Mouse (Mus musculus): ENCODE data around the gene Cmtm2a.
A peak's percentile ranks its signal among the peaks of the same experiment; 100 is the strongest.
"Not testable (repeated sequence)": the region's sequence is repeated elsewhere in the genome, so short reads cannot be mapped to it uniquely, and the experiment has no call there.

The Cmtm2a gene

DNA sequence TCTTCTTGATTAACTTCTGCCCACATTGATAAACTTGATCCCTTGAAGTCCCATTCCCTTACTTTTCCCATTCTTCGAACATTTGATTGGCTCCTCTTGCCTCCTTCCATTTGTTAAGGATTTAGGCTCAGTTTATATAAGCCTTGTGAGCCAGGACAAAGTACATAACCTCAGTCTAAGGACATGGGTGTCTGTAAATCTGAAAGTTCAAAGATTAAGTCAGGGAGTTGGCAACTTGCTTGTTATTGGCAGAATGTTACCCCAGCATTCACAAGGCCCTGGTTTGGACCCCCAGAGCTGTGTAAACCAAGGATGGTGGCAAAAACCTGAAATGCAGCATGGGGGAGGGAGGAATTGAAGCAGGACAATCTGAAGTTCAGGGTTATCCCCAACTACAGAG, 1.4 kb upstream of the Cmtm2a start:
- DNase-seq, result peak; percentile 2

DNA sequence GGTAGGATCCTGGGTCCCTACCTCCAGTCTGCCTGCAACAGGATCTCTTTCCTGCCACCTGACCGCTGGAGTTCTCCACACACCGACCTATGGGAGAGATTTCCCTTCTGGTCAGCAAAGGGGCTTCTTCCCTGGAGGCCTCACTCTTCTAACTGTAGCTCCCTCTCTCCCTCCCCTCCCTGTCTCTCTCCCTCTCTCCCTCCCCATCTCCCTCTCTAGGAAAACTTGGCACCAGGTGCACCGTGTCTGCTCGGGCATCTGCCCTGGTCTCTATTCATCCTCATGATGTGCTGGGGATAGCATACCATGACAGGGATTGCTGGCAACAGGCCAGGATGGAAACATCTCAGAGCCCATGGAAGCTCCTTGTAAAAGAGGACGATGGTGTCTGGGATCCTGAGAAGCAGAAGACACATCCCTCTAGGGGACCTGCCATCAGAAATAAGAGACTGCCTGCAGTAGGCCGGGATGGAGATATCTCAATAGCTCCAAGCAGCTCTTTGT, 24.0 kb downstream of the Cmtm2a start:
- DNase-seq, result no peak

DNA sequence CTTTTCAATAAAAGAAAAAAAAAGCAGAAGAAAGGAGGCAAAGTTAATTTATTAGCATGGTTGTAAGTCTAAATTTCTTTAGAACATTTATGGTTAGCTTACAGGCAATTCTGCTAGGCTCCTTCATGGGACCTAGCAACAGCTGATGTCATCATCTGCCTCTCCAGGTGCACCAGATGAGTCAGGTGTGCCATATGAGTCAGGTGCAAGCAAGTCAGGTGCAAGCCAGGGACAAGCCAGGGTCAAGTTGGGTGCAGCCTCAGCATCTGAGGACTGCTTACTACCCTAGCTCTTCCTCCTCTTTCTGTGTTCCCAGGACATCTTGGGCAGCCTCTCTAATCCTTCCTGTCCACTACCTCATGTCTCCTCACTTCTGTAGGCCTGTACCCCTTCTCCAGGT, 24.6 kb downstream of the Cmtm2a start:
- DNase-seq, result no peak

DNA sequence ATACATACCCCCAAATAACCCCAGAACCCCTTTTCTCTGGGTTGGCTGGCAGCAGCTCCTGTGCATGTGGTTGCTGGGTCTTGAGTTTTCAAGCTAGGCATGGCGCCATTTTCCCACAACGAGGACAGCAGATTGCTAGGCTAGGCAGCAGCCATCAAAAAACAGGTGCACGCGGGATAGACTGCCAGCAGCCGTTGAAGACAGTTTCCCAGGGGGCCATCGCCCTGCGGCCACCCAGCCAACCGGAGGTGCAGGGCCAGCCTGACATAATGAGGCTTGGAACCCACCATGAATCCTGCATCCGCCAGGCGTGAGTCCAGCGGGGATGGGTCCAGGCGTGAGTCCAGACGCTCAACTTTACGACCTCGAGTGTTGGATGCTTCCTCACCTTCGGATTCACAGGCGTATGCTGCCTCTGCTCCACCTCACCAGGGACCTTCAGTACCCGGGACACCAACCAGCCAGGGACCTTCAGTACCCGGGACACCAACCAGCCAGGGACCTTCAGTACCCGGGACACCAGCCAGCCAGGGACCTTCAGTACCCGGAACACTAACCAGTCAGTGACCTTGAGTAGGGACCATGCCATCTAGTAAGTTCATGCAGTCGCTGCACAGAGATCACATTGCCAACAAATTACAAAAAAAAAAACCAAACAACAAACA, 28.6 kb downstream of the Cmtm2a start:
- DNase-seq, result not testable (repeated sequence)

DNA sequence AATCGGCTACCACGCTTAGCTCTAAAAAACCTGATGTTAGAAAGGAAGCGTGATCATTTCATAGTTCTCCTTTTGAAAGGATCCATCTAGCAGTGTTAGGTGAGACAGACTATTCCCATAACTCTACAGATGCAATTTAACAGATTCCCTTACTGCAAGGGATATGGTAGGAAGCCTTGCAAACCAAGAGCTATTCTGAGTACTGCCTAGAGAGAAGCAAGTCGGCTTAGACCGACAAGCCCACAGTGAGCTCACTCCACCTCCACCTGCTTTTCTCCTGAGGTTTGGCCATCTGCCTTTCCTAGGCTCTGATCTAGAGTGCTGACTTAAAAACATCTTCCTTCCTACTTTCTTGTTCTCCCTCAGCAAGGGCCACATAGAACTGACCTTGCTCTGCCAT, 31.2 kb downstream of the Cmtm2a start:
- not testable (repeated sequence) for DNase-seq

DNA sequence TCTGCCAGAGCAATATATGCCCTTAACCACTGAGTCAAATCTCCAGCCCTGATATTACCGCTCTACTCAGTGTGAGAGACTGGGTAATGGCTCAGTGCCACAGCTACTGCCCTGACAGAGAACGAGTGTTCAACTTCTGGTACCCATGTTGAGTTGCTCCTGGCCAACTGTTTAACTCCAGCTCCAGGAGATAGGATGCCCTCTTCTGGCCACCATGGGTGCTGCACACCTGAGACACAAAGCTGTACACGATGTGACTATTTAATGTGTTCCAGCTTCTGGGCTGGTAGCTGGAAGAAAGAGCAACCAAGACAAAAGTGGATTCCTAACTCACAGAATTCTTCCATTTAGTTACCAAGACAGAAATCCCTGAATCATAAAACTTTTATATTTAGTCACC, 40.0 kb downstream of the Cmtm2a start:
- DNase-seq, result no peak

DNA sequence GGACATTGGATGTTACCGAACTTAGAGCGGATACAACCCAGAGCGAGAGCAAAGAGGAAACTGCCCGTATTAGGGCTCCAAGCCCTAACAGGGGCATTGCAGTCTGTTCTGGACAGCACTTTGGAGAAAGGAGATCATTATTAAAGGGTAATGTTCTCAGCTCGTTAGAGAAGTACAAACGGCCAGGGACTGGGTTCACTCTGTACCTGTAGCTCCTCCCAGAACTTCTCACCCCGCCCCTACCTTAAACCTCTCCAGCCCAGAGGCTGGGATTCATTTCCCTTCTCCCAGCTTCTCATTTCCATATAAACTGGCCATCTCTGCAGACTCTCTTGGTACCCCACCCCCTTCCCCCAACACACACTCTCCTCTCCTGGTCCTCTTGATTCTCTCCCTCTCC, 41.5 kb downstream of the Cmtm2a start:
- DNase-seq, result peak; percentile 31

GRCm38 (mm10) chr8:104250439-104251367, 42.3 kb downstream of the Cmtm2a start, which contains the start of gene Cklf:
TSS of gene Cklf (plus strand) at chr8:104250861.
- peak; percentile 93 for DNase-seq

- DNase-seq, result no peak
These were observed 43.5 kb downstream of the Cmtm2a start for GRCm38 (mm10) chr8:104249442-104249996.

GRCm38 (mm10) chr8:104248276-104248675, 44.7 kb downstream of the Cmtm2a start, which contains the start of gene Tk2:
TSS of gene Tk2 (minus strand) at chr8:104248558.
- peak; percentile 87 for DNase-seq

- DNase-seq, result peak; percentile 13
These were observed 45.1 kb downstream of the Cmtm2a start for GRCm38 (mm10) chr8:104247908-104248275.

GRCm38 (mm10) chr8:104247054-104247907, 45.7 kb downstream of the Cmtm2a start:
- DNase-seq, result peak; percentile 29

GRCm38 (mm10) chr8:104246621-104247020, 46.4 kb downstream of the Cmtm2a start:
- DNase-seq, result no peak

DNA sequence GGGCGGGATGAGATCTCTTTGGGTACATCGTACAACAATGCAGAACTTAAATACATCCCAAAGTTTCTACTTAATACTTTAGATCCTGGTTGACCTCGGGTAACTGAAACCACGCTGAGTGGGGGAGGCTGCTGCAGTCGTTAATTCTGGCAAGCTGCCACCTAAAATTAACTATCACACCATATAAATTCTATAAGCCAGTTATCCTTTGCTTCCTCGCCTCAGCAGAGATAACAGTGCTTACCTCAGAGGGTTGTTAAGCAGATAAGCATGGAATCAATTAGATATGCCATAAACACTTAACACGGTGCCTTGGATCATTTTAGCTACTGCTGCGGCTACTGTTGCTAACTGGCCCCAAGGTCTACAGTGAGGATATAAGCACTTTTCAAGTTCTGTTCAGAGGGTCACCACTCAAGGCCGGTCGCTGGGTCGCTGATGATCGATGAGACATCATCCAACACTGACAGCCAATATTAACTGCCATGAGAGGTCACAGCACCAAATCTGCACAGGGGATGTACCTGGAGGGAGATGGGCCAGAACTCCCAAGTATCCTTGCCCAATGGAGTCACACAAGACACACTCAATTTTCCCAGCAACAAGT, 50.8 kb downstream of the Cmtm2a start:
- DNase-seq, result no peak

- peak; percentile 9 for DNase-seq
These were observed 53.5 kb downstream of the Cmtm2a start for GRCm38 (mm10) chr8:104239418-104239861.

GRCm38 (mm10) chr8:104234573-104234972, 58.4 kb downstream of the Cmtm2a start:
- DNase-seq, result no peak

GRCm38 (mm10) chr8:104232919-104233318, 60.1 kb downstream of the Cmtm2a start:
- DNase-seq, result no peak

DNA sequence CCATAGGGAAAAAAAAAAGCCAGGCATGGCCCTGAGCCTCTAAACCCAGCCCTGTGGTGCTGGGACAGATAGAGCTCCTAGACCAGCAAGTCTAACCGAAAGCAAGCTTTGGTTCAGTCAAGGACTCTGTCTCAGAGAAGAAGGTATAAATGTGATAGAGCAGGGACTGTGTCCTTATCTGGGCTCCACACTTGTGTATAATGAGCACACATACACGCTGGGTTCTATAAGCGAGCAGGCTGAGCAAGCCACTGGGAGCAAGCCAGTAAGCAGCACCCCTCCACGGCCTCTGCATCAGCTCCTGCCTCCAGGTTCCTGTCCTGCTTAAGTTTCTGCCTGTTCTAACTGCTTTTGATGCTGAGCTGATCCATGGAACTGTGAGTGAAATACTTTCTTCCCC, 60.9 kb downstream of the Cmtm2a start:
- no peak for DNase-seq

Measured in kidney, postnatal 14 days (tissue).